Mouse (Mus musculus) midbrain, embryonic 13.5 days (tissue): Measurements from ENCODE around the gene Senp1. TPM values are rescaled to one million over a fixed set of nuclear protein-coding genes. Genes with fewer than 3 reads are reported as not detected.

ENCODE experiments used
- ATAC-seq: fragments of 200-750 bp; cut with Nextera tagmentation; 2 replicates; pipeline ENCODE4 v1.8.0; 2017; ENCODE audit warnings: mild to moderate bottlenecking, moderate TSS enrichment, moderate library complexity
- H3K27ac ChIP-seq: fragments of 300-500 bp; sonication (generic); 2 replicates; pipeline ENCODE4 v1.5.1; 2015; ENCODE audit warnings: inconsistent platforms, mild to moderate bottlenecking, moderate library complexity
- H3K27me3 ChIP-seq: fragments of 300-500 bp; sonication (generic); 2 replicates; pipeline ENCODE4 v1.6.1; 2015; ENCODE audit warnings: mild to moderate bottlenecking, inconsistent platforms
- H3K36me3 ChIP-seq: fragments of 300-500 bp; sonication (generic); 2 replicates; pipeline ENCODE4 v1.6.1; 2015; ENCODE audit warnings: mild to moderate bottlenecking, inconsistent platforms
- H3K4me1 ChIP-seq: fragments of 300-500 bp; sonication (generic); replicated peaks from 2 replicates; pipeline ENCODE4 v1.6.1; 2015; ENCODE audit warnings: inconsistent platforms
- H3K4me2 ChIP-seq: fragments of 300-500 bp; sonication (generic); replicated peaks from 2 replicates; pipeline ENCODE4 v1.6.1; 2015; ENCODE audit warnings: moderate library complexity, mild to moderate bottlenecking, inconsistent platforms
- H3K4me3 ChIP-seq: fragments of 300-500 bp; sonication (generic); replicated peaks from 2 replicates; pipeline ENCODE4 v1.5.1; 2015; ENCODE audit warnings: mild to moderate bottlenecking, inconsistent platforms
- H3K9ac ChIP-seq: fragments of 300-500 bp; sonication (generic); replicated peaks from 2 replicates; pipeline ENCODE4 v1.6.1; 2015; ENCODE audit warnings: mild to moderate bottlenecking, inconsistent platforms
- H3K9me3 ChIP-seq: fragments of 300-500 bp; sonication (generic); 2 replicates; pipeline ENCODE4 v1.6.1; 2016; ENCODE audit warnings: mild to moderate bottlenecking, inconsistent platforms
- WGBS: fragments of 180-500 bp; shearing (Covaris S2); methylation state at CpG from one replicate; pipeline ENCODE4 v1.1.7; 2015; 5-methylcytosine and 5-hydroxymethylcytosine counted together
- polyA plus RNA-seq: library from polyadenylated mRNA; unstranded; fragments of >200 nt; fragmentation: Nextera tagmentation; extraction: Ambion mirVana; gene quantifications from 2 replicates; pipeline ENCODE4 v1.2.1, GENCODE M21; 2015

The Senp1 gene
- polyA plus RNA-seq, 1 experiment from 2014 or later: 27.6 TPM

- Histone ChIP-seq H3K36me3 (peaks cover 52% of the 10 kb centered on the region), H3K4me1 (no peaks in the 10 kb centered on the region), H3K9me3 (no peaks in the 10 kb centered on the region), H3K27ac (no peak overlapping the region), H3K4me3 (no peak overlapping the region), H3K27me3 (no peaks in the 10 kb centered on the region), H3K4me2 (no peak overlapping the region), H3K9ac (no peak overlapping the region)
- 91% methylated on average over 8 of the region's 8 CpGs for WGBS
- ATAC-seq: no peak
These were observed 23.8 kb downstream of the Senp1 start for GRCm38 (mm10) chr15:98069566-98070245.

GRCm38 (mm10) chr15:98068506-98068905, 25.0 kb downstream of the Senp1 start:
- 90% methylated on average over 9 of the region's 9 CpGs for WGBS
- Histone ChIP-seq H3K9ac (no peak overlapping the region), H3K27ac (no peak overlapping the region), H3K4me2 (no peak overlapping the region), H3K4me1 (no peaks in the 10 kb centered on the region), H3K4me3 (no peak overlapping the region), H3K36me3 (peaks cover 57% of the 10 kb centered on the region), H3K9me3 (no peaks in the 10 kb centered on the region), H3K27me3 (no peaks in the 10 kb centered on the region)
- no peak for ATAC-seq

- H3K4me3 ChIP-seq: no peak overlapping the region
- H3K4me1 ChIP-seq: no peaks in the 10 kb centered on the region
- H3K9me3 ChIP-seq: no peaks in the 10 kb centered on the region
- no peak overlapping the region for H3K27ac ChIP-seq
- WGBS: 73% methylated on average over 3 of the region's 3 CpGs
- no peak for ATAC-seq
- H3K36me3 ChIP-seq: peaks cover 66% of the 10 kb centered on the region
- no peak overlapping the region for H3K9ac ChIP-seq
- H3K27me3 ChIP-seq: no peaks in the 10 kb centered on the region
- no peak overlapping the region for H3K4me2 ChIP-seq
These were observed 26.1 kb downstream of the Senp1 start for GRCm38 (mm10) chr15:98067492-98067891.

GRCm38 (mm10) chr15:98066602-98067001, 26.9 kb downstream of the Senp1 start:
- Histone ChIP-seq H3K4me3 (no peak overlapping the region), H3K27me3 (no peaks in the 10 kb centered on the region), H3K27ac (no peak overlapping the region), H3K36me3 (peaks cover 66% of the 10 kb centered on the region), H3K4me1 (no peaks in the 10 kb centered on the region), H3K9ac (no peak overlapping the region), H3K4me2 (no peak overlapping the region), H3K9me3 (no peaks in the 10 kb centered on the region)
- WGBS: 97% methylated on average over 12 of the region's 12 CpGs
- ATAC-seq: no peak

- H3K4me2 ChIP-seq: no peak overlapping the region
- no peak overlapping the region for H3K4me3 ChIP-seq
- H3K36me3 ChIP-seq: peaks cover 70% of the 10 kb centered on the region
These were observed 27.7 kb downstream of the Senp1 start for GRCm38 (mm10) chr15:98065881-98066280.

GRCm38 (mm10) chr15:98055246-98055645, 38.3 kb downstream of the Senp1 start:
- H3K4me2 ChIP-seq: no peak overlapping the region
- peaks cover 58% of the 10 kb centered on the region for H3K36me3 ChIP-seq
- no peaks in the 10 kb centered on the region for H3K27me3 ChIP-seq
- no peak overlapping the region for H3K27ac ChIP-seq
- H3K9me3 ChIP-seq: no peaks in the 10 kb centered on the region
- 26% methylated on average over 5 of the region's 5 CpGs for WGBS
- H3K4me3 ChIP-seq: no peak overlapping the region
- H3K4me1 ChIP-seq: no peaks in the 10 kb centered on the region
- peak; percentile 63; the same call in 1 of the 2 replicates for ATAC-seq
- H3K9ac ChIP-seq: no peak overlapping the region

More at GRCm38 (mm10) chr15:98065881-98066280, 27.7 kb downstream of the Senp1 start:
- Histone ChIP-seq H3K9me3 (no peaks in the 10 kb centered on the region), H3K9ac (no peak overlapping the region), H3K27me3 (no peaks in the 10 kb centered on the region), H3K27ac (no peak overlapping the region), H3K4me1 (no peaks in the 10 kb centered on the region)
- ATAC-seq: no peak
- WGBS: 91% methylated on average over 5 of the region's 5 CpGs

GRCm38 (mm10) chr15:98051685-98052084, 41.9 kb downstream of the Senp1 start:
- no peak overlapping the region for H3K9ac ChIP-seq
- no peak for ATAC-seq
- H3K9me3 ChIP-seq: no peaks in the 10 kb centered on the region
- no peak overlapping the region for H3K27ac ChIP-seq
- no peaks in the 10 kb centered on the region for H3K4me1 ChIP-seq
- no peak overlapping the region for H3K4me3 ChIP-seq
- no peaks in the 10 kb centered on the region for H3K27me3 ChIP-seq
- WGBS: 95% methylated on average over 5 of the region's 5 CpGs
- no peak overlapping the region for H3K4me2 ChIP-seq
- peaks cover 63% of the 10 kb centered on the region for H3K36me3 ChIP-seq

- no peak overlapping the region for H3K27ac ChIP-seq
- H3K36me3 ChIP-seq: peaks cover 78% of the 10 kb centered on the region
- ATAC-seq: no peak
- H3K9ac ChIP-seq: no peak overlapping the region
- no peaks in the 10 kb centered on the region for H3K9me3 ChIP-seq
- H3K27me3 ChIP-seq: no peaks in the 10 kb centered on the region
- H3K4me2 ChIP-seq: no peak overlapping the region
- WGBS: 94% methylated on average over 13 of the region's 13 CpGs
- no peaks in the 10 kb centered on the region for H3K4me1 ChIP-seq
- no peak overlapping the region for H3K4me3 ChIP-seq
These were observed 44.4 kb downstream of the Senp1 start for GRCm38 (mm10) chr15:98048918-98049700.

GRCm38 (mm10) chr15:98044387-98044786, 49.2 kb downstream of the Senp1 start:
- ATAC-seq: no peak
- no peaks in the 10 kb centered on the region for H3K4me1 ChIP-seq
- H3K9me3 ChIP-seq: no peaks in the 10 kb centered on the region
- no peak overlapping the region for H3K9ac ChIP-seq
- no peak overlapping the region for H3K4me3 ChIP-seq
- peaks cover 87% of the 10 kb centered on the region for H3K36me3 ChIP-seq
- WGBS: 93% methylated on average over 5 of the region's 5 CpGs
- H3K27ac ChIP-seq: no peak overlapping the region
- H3K27me3 ChIP-seq: no peaks in the 10 kb centered on the region
- no peak overlapping the region for H3K4me2 ChIP-seq

- no peaks in the 10 kb centered on the region for H3K9me3 ChIP-seq
- WGBS: 94% methylated on average over 6 of the region's 6 CpGs
- no peak overlapping the region for H3K9ac ChIP-seq
- no peaks in the 10 kb centered on the region for H3K27me3 ChIP-seq
- ATAC-seq: no peak
- H3K4me3 ChIP-seq: no peak overlapping the region
- no peaks in the 10 kb centered on the region for H3K4me1 ChIP-seq
- peaks cover 91% of the 10 kb centered on the region for H3K36me3 ChIP-seq
- no peak overlapping the region for H3K4me2 ChIP-seq
- H3K27ac ChIP-seq: no peak overlapping the region
These were observed 49.6 kb downstream of the Senp1 start for GRCm38 (mm10) chr15:98043967-98044366.

- Histone ChIP-seq H3K9me3 (no peaks in the 10 kb centered on the region), H3K4me3 (no peak overlapping the region), H3K27me3 (no peaks in the 10 kb centered on the region), H3K27ac (no peak overlapping the region), H3K36me3 (peaks cover 89% of the 10 kb centered on the region), H3K4me2 (no peak overlapping the region), H3K9ac (no peak overlapping the region), H3K4me1 (no peaks in the 10 kb centered on the region)
- no peak for ATAC-seq
- 87% methylated on average over 12 of the region's 12 CpGs for WGBS
These were observed 51.0 kb downstream of the Senp1 start for GRCm38 (mm10) chr15:98042508-98042907.

GRCm38 (mm10) chr15:98039682-98040081, 53.9 kb downstream of the Senp1 start:
- no peaks in the 10 kb centered on the region for H3K27me3 ChIP-seq
- no peak overlapping the region for H3K4me2 ChIP-seq
- H3K9ac ChIP-seq: no peak overlapping the region
- no peaks in the 10 kb centered on the region for H3K9me3 ChIP-seq
- no peak for ATAC-seq
- no peak overlapping the region for H3K4me3 ChIP-seq
- WGBS: 91% methylated on average over 10 of the region's 10 CpGs
- no peak overlapping the region; the same call in 1 of the 2 replicates for H3K27ac ChIP-seq
- H3K36me3 ChIP-seq: peaks cover 80% of the 10 kb centered on the region
- peaks cover 9% of the 10 kb centered on the region for H3K4me1 ChIP-seq
